9 mouse cellular contexts compared by ENCODE assay signal in genomic region chr1:87175852-87176292, GRCm38 (mm10). TPM values are rescaled to one million over a fixed set of nuclear protein-coding genes. Genes with fewer than 3 reads are reported as not detected.
DNase-seq lines count a peak whose midpoint lies in the region; ATAC-seq and TF ChIP-seq lines count a peak whose summit lies in the region.
"Had no signal": no experiment of that assay in that cellular context is flagged by ENCODE, and none has a peak within 500 bp of the region (broad histone marks: within the 10 kb centered on the region; RNA-seq: fewer than 3 reads in every experiment).

No protein-coding gene starts in this region.

- intact Hi-C loops in gastrocnemius, postnatal 36 days (cut with DNase I): no loop called here
- intact Hi-C loops in heart, adult 2 months (cut with DNase I): no loop called here

- H3K27me3 ChIP-seq in heart, adult 2 months (ENCODE audit: control insufficient read depth, insufficient read depth, low read length): no peaks in the 10 kb centered on the region
- peaks cover 35% of the 10 kb centered on the region for H3K27me3 ChIP-seq in lung, embryonic 15.5 days

- TF ChIP-seq POLR2A in heart, adult 2 months (IDR thresholded peaks at IDR 0.05; ENCODE audit: insufficient read depth, low read depth, low read length): no peak

- H3K4me2 ChIP-seq in lung, embryonic 15.5 days: no peak overlapping the region

- peak; percentile 44 for TF ChIP-seq CTCF in heart, adult 2 months (IDR thresholded peaks at IDR 0.05)

- H3K27ac ChIP-seq in heart, adult 2 months: no peak overlapping the region
- no peak overlapping the region for H3K27ac ChIP-seq in lung, embryonic 15.5 days

- DNase-seq in gastrocnemius, adult 18-20 months (ENCODE audit: low spot score): peak; percentile 25
- no peak for DNase-seq in gastrocnemius, postnatal 36 days
- peak; percentile 50 for DNase-seq in embryo, embryonic 11.5 days (ENCODE audit: low read depth, low spot score)
- peak in 1 of 2 experiments; percentile 23 for DNase-seq in heart, adult 2 months
- peak; percentile 66 for DNase-seq in kidney, postnatal 14 days
- DNase-seq in retina, embryonic 14.5 days (ENCODE audit: low spot score): peak; percentile 77
- DNase-seq in T-cell, adult 2 months (ENCODE audit: low spot score): no peak

- WGBS in heart, adult 2 months: 28% methylated on average over 11 of the region's 11 CpGs
- WGBS in lung, embryonic 15.5 days: 16% methylated on average over 11 of the region's 11 CpGs

- no peaks in the 10 kb centered on the region for H3K79me2 ChIP-seq in heart, adult 2 months (replicated peaks; ENCODE audit: control insufficient read depth, insufficient read depth, low read length)

- H3K4me1 ChIP-seq in heart, adult 2 months (ENCODE audit: control insufficient read depth, insufficient read depth, low read length): no peaks in the 10 kb centered on the region; the same call in 1 of the 2 replicates
- H3K4me1 ChIP-seq in lung, embryonic 15.5 days: peaks cover 14% of the 10 kb centered on the region

- H3K4me3 ChIP-seq in heart, adult 2 months: no peak overlapping the region
- no peak overlapping the region for H3K4me3 ChIP-seq in lung, embryonic 15.5 days

- ATAC-seq in lung, embryonic 15.5 days (ENCODE audit: borderline replicate concordance, extremely low read depth, low FRiP score, low TSS enrichment): peak; percentile 78; the same call in 1 of the 2 replicates

- no peak overlapping the region for H3K9ac ChIP-seq in heart, adult 2 months (ENCODE audit: low read depth, low read length)
- no peak overlapping the region for H3K9ac ChIP-seq in lung, embryonic 15.5 days

- no peaks in the 10 kb centered on the region for H3K36me3 ChIP-seq in heart, adult 2 months (ENCODE audit: control insufficient read depth, insufficient read depth, low read length)
- no peaks in the 10 kb centered on the region for H3K36me3 ChIP-seq in lung, embryonic 15.5 days

- H3K9me3 ChIP-seq in lung, embryonic 15.5 days: no peaks in the 10 kb centered on the region

- no peak for TF ChIP-seq EP300 in heart, adult 2 months (IDR thresholded peaks at IDR 0.05; ENCODE audit: insufficient read depth, low read depth, low read length)

RNA-seq across cellular contexts. Expression of gene Prss56, which starts 7.2 kb away (rescaled TPM):
- not detected for total RNA-seq in gastrocnemius, adult 18-20 months (2021)
- not detected for total RNA-seq in gastrocnemius, postnatal 36 days (2021)
- total RNA-seq in heart, adult 2 months (2021): not detected
- polyA plus RNA-seq in heart, adult 2 months (2012; rRNA removed): not detected in 2 replicates
- 0.21 TPM in 1 of 2 replicates, not detected in the other for polyA plus RNA-seq in lung, embryonic 15.5 days (2015; fragmentation: Nextera tagmentation; extraction: Ambion mirVana)
- polyA plus RNA-seq: large intestine, adult 2 months had no signal

RNA-seq across cellular contexts. Expression of gene Chrnd, which starts 14.5 kb away (rescaled TPM):
- total RNA-seq in gastrocnemius, adult 18-20 months (2021): 1 to 10 TPM; 2.4 to 3.2 TPM
- total RNA-seq in gastrocnemius, postnatal 36 days (2021): 1 to 10 TPM; 1.9 to 2.6 TPM
- not detected for total RNA-seq in heart, adult 2 months (2021)
- polyA plus RNA-seq in heart, adult 2 months (2012; rRNA removed): not detected in 2 replicates
- 0.06 and 0.24 TPM in 2 replicates for polyA plus RNA-seq in lung, embryonic 15.5 days (2015; fragmentation: Nextera tagmentation; extraction: Ambion mirVana)
- polyA plus RNA-seq: large intestine, adult 2 months had no signal

RNA-seq across cellular contexts. Expression of gene Ecel1, which starts 19.6 kb away (rescaled TPM):
- not detected for total RNA-seq in gastrocnemius, adult 18-20 months (2021)
- not detected for total RNA-seq in gastrocnemius, postnatal 36 days (2021)
- not detected for total RNA-seq in heart, adult 2 months (2021)
- 0.09 and 0.31 TPM in 2 replicates for polyA plus RNA-seq in heart, adult 2 months (2012; rRNA removed)
- polyA plus RNA-seq in lung, embryonic 15.5 days (2015; fragmentation: Nextera tagmentation; extraction: Ambion mirVana): 0.36 and 1.2 TPM in 2 replicates

RNA-seq across cellular contexts. Expression of gene Chrng, which starts 28.6 kb away (rescaled TPM):
- total RNA-seq in gastrocnemius, adult 18-20 months (2021): not detected
- under 1 TPM in 1 of 2 experiments, not detected in 1; 0.52 TPM for total RNA-seq in gastrocnemius, postnatal 36 days (2021)
- not detected for total RNA-seq in heart, adult 2 months (2021)
- polyA plus RNA-seq in heart, adult 2 months (2012; rRNA removed): not detected in 2 replicates
- polyA plus RNA-seq in lung, embryonic 15.5 days (2015; fragmentation: Nextera tagmentation; extraction: Ambion mirVana): 0.12 and 0.25 TPM in 2 replicates
- polyA plus RNA-seq: large intestine, adult 2 months had no signal

RNA-seq across cellular contexts. Expression of gene Eif4e2, which starts 37.8 kb away (rescaled TPM):
- total RNA-seq in gastrocnemius, adult 18-20 months (2021): 10 to 100 TPM; 49.6 to 51.0 TPM
- total RNA-seq in gastrocnemius, postnatal 36 days (2021): 10 to 100 TPM; 47.3 to 50.0 TPM
- total RNA-seq in heart, adult 2 months (2021): 10 to 100 TPM; 44.1 to 47.2 TPM
- polyA plus RNA-seq in heart, adult 2 months (2012; rRNA removed): 25.8 and 37.2 TPM in 2 replicates
- polyA plus RNA-seq in lung, embryonic 15.5 days (2015; fragmentation: Nextera tagmentation; extraction: Ambion mirVana): 161 and 163 TPM in 2 replicates

Comparison
In these comparisons a context has a peak if more than half of its experiments do, and no peak if none do; other contexts are left out.
1. DNase-seq: peak in gastrocnemius, adult 18-20 months (single experiment), embryo, embryonic 11.5 days (single experiment), kidney, postnatal 14 days (single experiment) and retina, embryonic 14.5 days (single experiment); none in gastrocnemius, postnatal 36 days (0 of 2) and T-cell, adult 2 months (single experiment).